Mouse (Mus musculus): ENCODE measurements around the gene Slc2a12. TPM values are rescaled to one million over a fixed set of nuclear protein-coding genes. Genes with fewer than 3 reads are reported as not detected.

Gene Slc2a12
- polyA plus RNA-seq, 1 experiment from 2014 or later = 1.5 TPM

- peak overlapping the region; percentile 70 for H3K4me2 ChIP-seq
- H3K9ac ChIP-seq (replicated peaks) = peak overlapping the region; percentile 95
- peak overlapping the region; percentile 88 for H3K27ac ChIP-seq
- H3K4me3 ChIP-seq (replicated peaks) = peak overlapping the region; percentile 98
- under 1% methylated on average over 39 of the region's 39 CpGs for WGBS
- H3K27me3 ChIP-seq = no peaks in the 10 kb centered on the region
- H3K36me3 ChIP-seq = no peaks in the 10 kb centered on the region
- no peak for ATAC-seq (ENCODE audit: insufficient number of reproducible peaks, insufficient read depth, low FRiP score, low TSS enrichment, low read depth)
- peaks cover 22% of the 10 kb centered on the region for H3K4me1 ChIP-seq (replicated peaks)
- H3K9me3 ChIP-seq = no peaks in the 10 kb centered on the region
Observed at GRCm38 (mm10) chr10:22730266-22730991, 85.6 kb downstream of the Slc2a12 start.

GRCm38 (mm10) chr10:22730992-22731271 is 86.1 kb downstream of the Slc2a12 start:
- ATAC-seq (ENCODE audit: insufficient number of reproducible peaks, insufficient read depth, low FRiP score, low TSS enrichment, low read depth) = peak; percentile 44; the same call in 1 of the 2 replicates
- under 1% methylated on average over 33 of the region's 33 CpGs for whole genome bisulfite sequencing

GRCm38 (mm10) chr10:22731272-22732093 is 86.7 kb downstream of the Slc2a12 start, which contains the start of gene Tbpl1:
TSS of gene Tbpl1 (minus strand) at chr10:22731938.
- peak within 1 kb of the TSS; percentile 70 for H3K4me2 ChIP-seq
- no peaks in the 10 kb centered on the region for H3K27me3 ChIP-seq
- H3K27ac ChIP-seq = peak within 1 kb of the TSS; percentile 88
- H3K4me1 ChIP-seq (replicated peaks) = peaks cover 22% of the 10 kb centered on the region
- no peaks in the 10 kb centered on the region for H3K36me3 ChIP-seq
- H3K4me3 ChIP-seq (replicated peaks) = peak within 1 kb of the TSS; percentile 98
- WGBS = under 1% methylated on average over 77 of the region's 77 CpGs
- H3K9ac ChIP-seq (replicated peaks) = peak within 1 kb of the TSS; percentile 95
- ATAC-seq (ENCODE audit: insufficient number of reproducible peaks, insufficient read depth, low FRiP score, low TSS enrichment, low read depth) = peak; percentile 98
- no peaks in the 10 kb centered on the region for H3K9me3 ChIP-seq

More at GRCm38 (mm10) chr10:22730992-22731271, 86.1 kb downstream of the Slc2a12 start:
- Histone ChIP-seq H3K4me2 (peak overlapping the region; percentile 70), H3K9ac (replicated peaks) (peak overlapping the region; percentile 95), H3K27me3 (no peaks in the 10 kb centered on the region), H3K36me3 (no peaks in the 10 kb centered on the region), H3K4me1 (replicated peaks) (peaks cover 22% of the 10 kb centered on the region), H3K4me3 (replicated peaks) (peak overlapping the region; percentile 98), H3K9me3 (no peaks in the 10 kb centered on the region), H3K27ac (peak overlapping the region; percentile 88)

GRCm38 (mm10) chr10:22732181-22732580 is 87.4 kb downstream of the Slc2a12 start:
- H3K27ac ChIP-seq = peak overlapping the region; percentile 88
- no peak for ATAC-seq (ENCODE audit: insufficient number of reproducible peaks, insufficient read depth, low FRiP score, low TSS enrichment, low read depth)

GRCm38 (mm10) chr10:22745922-22746321 is 101.1 kb downstream of the Slc2a12 start:
- H3K36me3 ChIP-seq = no peaks in the 10 kb centered on the region
- no peak for ATAC-seq (ENCODE audit: insufficient number of reproducible peaks, insufficient read depth, low FRiP score, low TSS enrichment, low read depth)

More at GRCm38 (mm10) chr10:22732181-22732580, 87.4 kb downstream of the Slc2a12 start:
- Histone ChIP-seq H3K4me2 (peak overlapping the region; percentile 70), H3K9ac (replicated peaks) (peak overlapping the region; percentile 95; the same call in 1 of the 2 replicates), H3K36me3 (no peaks in the 10 kb centered on the region), H3K9me3 (no peaks in the 10 kb centered on the region), H3K27me3 (no peaks in the 10 kb centered on the region), H3K4me3 (replicated peaks) (peak overlapping the region; percentile 98), H3K4me1 (replicated peaks) (peaks cover 22% of the 10 kb centered on the region)
- WGBS = 62% methylated on average over 10 of the region's 10 CpGs

GRCm38 (mm10) chr10:22746334-22747322 is 101.8 kb downstream of the Slc2a12 start:
- Histone ChIP-seq H3K27me3 (no peaks in the 10 kb centered on the region), H3K4me1 (replicated peaks) (no peaks in the 10 kb centered on the region), H3K36me3 (no peaks in the 10 kb centered on the region), H3K9me3 (no peaks in the 10 kb centered on the region), H3K4me2 (no peak overlapping the region), H3K27ac (no peak overlapping the region), H3K9ac (replicated peaks) (no peak overlapping the region), H3K4me3 (replicated peaks) (no peak overlapping the region)
- ATAC-seq (ENCODE audit: insufficient number of reproducible peaks, insufficient read depth, low FRiP score, low TSS enrichment, low read depth) = no peak
- 74% methylated on average over 13 of the region's 13 CpGs for WGBS

More at GRCm38 (mm10) chr10:22745922-22746321, 101.1 kb downstream of the Slc2a12 start:
- no peaks in the 10 kb centered on the region for H3K4me1 ChIP-seq (replicated peaks)
- H3K27me3 ChIP-seq = no peaks in the 10 kb centered on the region
- H3K9ac ChIP-seq (replicated peaks) = no peak overlapping the region
- no peak overlapping the region for H3K4me2 ChIP-seq
- H3K4me3 ChIP-seq (replicated peaks) = no peak overlapping the region
- no peak overlapping the region for H3K27ac ChIP-seq
- H3K9me3 ChIP-seq = no peaks in the 10 kb centered on the region
- 76% methylated on average over 7 of the region's 7 CpGs for WGBS

GRCm38 (mm10) chr10:22751175-22751682 is 106.4 kb downstream of the Slc2a12 start:
- WGBS = 76% methylated on average over 5 of the region's 5 CpGs
- Histone ChIP-seq H3K9ac (replicated peaks) (no peak overlapping the region), H3K36me3 (no peaks in the 10 kb centered on the region)

More at GRCm38 (mm10) chr10:22751175-22751682, 106.4 kb downstream of the Slc2a12 start:
- Histone ChIP-seq H3K27me3 (no peaks in the 10 kb centered on the region), H3K4me1 (replicated peaks) (no peaks in the 10 kb centered on the region), H3K9me3 (no peaks in the 10 kb centered on the region), H3K27ac (no peak overlapping the region), H3K4me3 (replicated peaks) (no peak overlapping the region), H3K4me2 (no peak overlapping the region)
- no peak for ATAC-seq (ENCODE audit: insufficient number of reproducible peaks, insufficient read depth, low FRiP score, low TSS enrichment, low read depth)

Small RNA genes lying within 50 kb of the gene (microRNA-seq; reads per million reads assigned to microRNA genes)
- gene Mir7663 = 2.6 reads per million, percentile 5 among the genes with 10 or more reads in this experiment

Other genes with a start within 250 kb of the Slc2a12 start
- 76.9 and 77.6 TPM in 2 replicates for gene Tbpl1, start 86.9 kb downstream of the Slc2a12 start, polyA plus RNA-seq (2016; fragmentation: Nextera tagmentation; extraction: Ambion mirVana)
- gene Tcf21, start 175.2 kb downstream of the Slc2a12 start, polyA plus RNA-seq (2016; fragmentation: Nextera tagmentation; extraction: Ambion mirVana) = 0.22 and 0.59 TPM in 2 replicates

Measured in limb, embryonic 12.5 days (tissue).